Mouse (Mus musculus) A20 (cell line): Measurements from ENCODE around the gene Slfn3.
"Not testable (repeated sequence)": the region's sequence is repeated elsewhere in the genome, so short reads cannot be mapped to it uniquely, and the experiment has no call there.

Source experiments
- DNase-seq: peaks from one replicate; pipeline ENCODE4 v3.0.0-alpha.2; 2011; ENCODE audit warnings: low read depth, low spot score

Gene Slfn3

DNA sequence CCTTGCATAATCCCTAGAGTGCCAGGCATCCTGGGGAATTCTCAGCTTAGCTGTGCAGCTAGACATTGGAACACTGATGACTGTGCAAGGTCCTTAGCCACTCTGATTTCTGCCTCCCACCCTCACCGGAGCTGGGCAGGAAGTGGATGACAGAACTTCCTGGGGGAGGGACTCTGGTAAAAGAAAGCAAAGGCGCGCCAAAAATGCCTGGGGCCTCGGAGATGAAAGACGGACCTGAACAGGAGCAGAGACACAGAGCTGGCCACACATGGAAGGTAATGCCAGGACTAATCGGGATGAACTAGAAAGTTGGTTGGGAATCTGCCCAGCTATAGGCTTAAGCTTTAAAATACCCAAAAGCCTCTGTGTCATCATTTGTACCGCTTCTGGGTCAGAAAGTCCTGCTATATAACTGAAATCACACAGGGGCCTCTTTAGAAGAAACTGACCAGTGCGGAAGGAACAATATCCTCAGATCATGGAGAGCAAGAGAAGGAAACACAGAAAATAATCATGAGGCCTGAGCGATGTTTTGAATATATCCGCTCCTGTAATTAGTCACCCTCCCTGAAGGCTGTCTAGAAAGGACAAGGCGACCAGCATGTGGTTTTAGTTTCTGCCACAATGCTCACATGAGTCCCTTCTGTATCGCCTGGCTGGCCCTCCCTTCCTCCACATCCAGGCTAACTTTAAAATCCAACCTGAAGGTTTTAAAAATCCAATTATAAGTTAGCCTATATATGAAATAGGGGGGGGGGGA lies at the start of gene Slfn3:
Gene Slfn3, plus strand, starts transcription at position 197 of the 760 bp plus-strand sequence.
- DNase-seq, result peak; percentile 81

DNA sequence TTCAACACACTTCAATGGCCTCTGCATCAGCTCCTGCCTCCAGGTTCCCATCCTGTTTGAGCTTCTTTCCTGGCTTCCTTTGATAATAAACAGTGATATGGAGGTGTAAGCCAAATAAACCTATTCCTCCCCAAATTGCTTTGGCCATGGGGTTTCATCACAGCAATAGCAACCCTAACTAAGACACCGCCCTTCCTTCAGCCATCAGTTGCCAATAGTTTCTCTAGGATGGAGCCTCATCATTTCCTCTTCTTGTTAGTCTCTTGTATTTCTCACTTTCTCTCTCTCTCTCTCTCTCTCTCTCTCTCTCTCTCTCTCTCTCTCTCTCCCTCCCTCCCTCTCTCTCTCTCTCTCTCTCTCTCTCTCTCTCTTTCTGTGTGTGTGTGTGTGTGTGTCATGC lies 42.2 kb upstream of the Slfn3 start:
- not testable (repeated sequence) for DNase-seq

DNA sequence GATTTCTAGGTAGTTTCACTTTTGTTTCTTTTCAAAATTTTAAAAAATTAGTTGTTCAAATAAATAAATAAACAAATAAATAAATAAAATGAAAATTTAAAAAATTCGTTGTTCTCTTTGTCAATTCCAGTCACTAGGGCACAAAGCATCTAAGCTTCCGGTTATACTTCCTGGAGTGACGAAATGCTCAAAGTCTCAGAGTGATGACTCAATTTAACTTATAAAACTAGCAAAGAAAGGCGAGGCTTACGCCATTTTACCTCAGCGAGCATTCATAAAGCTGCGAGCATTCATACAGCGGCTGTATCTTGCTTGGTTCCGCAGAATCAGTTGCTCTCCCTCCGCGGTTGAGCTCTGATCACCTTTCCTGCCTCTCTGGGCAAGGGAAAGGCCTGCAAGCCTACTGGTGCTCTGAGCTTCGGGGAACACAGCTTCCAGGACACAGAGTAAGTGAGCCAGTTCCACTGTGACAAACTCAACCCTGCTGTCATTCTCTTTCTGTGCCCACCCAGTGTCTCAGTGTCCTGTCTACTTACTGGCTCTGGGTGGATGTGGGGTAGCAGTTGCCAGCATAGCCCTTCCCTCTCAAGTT lies 16.1 kb upstream of the Slfn3 start, which contains the start of gene Slfn4:
Gene Slfn4, plus strand, starts transcription at position 239 of the 592 bp plus-strand sequence.
- no peak for DNase-seq

DNA sequence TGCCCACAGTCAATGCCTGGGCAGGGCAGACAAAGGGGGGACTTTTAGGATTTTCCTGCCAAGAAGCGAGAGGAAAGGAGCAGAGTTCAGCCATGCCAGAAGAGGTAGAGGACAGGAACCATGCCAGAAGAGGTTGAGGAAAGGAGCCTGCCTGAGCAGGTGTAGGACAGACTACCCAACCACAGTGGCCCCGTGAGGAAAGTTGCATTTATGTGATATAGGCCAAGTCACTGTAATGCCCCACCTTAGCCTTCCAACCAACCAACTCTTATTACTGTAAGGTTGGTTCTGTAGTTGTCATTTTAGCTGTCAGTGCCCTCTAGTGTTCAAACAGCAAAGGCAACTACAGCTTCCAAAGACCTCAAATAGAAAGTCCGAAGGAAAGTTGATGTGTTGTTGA lies 871 bp downstream of the Slfn3 start:
- peak; percentile 80 for DNase-seq

DNA sequence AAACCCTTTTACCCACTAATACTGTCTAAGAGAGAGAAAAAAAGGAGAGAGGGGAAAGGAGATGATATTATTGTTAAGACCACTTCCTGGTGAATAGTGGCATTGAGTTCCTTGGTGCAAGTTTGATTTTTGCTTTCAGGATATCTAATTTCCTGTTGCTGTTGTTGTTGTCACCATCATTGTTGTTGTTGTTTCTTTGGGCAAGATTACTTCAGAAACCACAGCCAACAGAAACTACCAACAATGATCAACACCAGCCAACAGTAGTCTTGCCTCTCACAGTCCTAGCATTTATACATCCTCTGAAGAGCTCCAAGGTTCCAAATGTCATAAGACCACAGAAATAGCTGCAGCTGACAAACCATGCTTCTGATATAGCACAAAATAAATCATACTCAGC lies 13.9 kb downstream of the Slfn3 start:
- DNase-seq, result no peak

DNA sequence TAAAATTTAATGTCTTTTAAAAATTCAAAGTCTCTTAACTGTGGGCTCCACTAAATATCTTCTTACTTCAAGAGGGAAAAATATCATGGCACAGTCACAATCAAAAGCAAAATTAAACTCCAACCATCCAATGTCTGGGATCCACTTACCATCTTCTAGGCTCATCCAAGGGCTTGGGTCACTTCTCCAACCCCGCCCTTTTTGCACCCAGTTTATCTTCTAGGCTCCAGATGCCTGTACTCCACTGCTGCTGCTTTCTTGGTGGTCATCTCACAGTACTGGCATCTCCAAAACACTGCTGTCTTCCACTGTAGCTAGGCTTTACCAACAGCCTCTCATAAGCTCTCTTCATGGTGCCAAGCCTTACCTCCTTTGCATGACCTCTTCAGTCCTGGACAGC lies 25.0 kb downstream of the Slfn3 start:
- DNase-seq, result no peak

DNA sequence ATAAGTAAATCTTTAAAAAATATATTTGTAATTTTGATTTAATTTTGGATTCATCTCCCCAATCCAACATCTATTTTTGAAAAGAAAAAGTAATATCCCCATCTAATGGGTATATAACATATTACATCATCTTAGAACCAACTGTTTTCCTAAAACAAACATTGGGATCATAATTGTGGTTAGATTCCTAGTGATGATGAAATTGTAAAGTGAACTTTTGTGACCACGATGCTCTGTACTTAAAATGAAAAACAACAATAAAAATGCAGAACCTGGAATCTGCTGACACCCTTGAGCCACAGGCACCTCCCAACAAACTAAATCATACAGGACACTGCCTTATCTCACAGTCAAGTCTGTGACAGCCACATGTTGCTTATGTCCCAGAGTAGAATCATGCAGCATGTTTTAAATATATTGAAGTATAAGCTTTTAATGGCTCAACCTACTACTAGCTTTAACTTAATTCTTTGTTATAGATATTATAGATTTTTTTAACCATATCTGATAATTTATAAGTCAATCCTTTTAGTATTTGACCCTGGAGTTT lies 30.3 kb downstream of the Slfn3 start:
- no peak for DNase-seq

DNA sequence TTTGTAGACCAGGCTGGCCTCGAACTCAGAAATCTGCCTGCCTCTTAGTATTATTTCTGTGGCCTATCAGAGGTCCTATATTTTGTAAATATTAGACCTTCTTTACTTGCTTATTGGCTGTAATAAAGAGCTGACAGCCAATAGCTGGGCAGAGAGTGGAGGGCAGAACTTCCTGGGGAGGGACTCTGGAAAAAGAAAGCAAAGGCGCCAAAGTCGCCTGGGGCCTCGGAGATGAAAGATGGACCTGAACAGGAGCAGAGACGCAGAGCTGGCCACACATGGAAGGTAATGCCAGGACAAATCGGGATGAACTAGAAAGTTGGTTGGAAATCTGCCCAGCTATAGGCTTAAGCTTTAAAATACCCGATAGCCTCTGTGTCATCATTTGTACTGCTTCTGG lies 32.2 kb downstream of the Slfn3 start:
- DNase-seq, result peak; percentile 89

DNA sequence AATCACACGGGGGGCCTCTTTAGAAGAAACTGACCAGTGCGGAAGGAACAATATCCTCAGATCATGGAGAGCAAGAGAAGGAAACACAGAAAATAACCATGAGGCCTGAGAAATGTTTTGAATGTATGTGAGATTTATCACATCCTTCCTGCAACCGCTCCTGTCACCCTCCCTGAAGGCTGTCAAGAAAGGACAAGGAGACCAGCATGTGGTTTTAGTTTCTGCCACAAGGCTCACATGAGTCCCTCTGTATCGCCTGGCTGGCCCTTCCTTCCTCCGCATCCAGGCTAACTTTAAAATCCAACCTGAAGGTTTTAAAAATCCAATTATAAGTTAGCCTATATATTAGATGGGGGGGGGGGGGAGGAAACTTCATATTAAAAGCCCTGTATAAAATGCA lies 32.7 kb downstream of the Slfn3 start:
- not testable (repeated sequence) for DNase-seq

DNA sequence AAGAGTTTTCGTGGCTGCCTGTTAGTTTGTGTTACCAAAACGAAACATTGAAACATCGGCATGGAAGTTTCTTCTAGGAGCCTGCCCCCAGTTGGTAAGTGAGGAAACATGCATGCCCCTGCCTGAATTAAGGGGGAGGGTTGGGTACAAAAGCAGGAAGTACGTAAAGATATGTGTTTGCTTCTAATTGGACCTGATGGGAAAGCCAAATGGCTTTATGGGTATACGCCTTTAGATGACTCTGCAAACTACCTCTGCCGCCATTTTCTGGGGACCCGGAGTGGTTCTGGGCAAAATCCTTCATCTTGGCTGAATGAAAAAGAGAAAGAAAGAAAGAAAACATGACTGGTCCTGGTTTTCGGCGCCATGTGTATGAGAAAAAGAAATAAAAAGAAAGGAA lies 33.1 kb downstream of the Slfn3 start:
- DNase-seq, result peak; percentile 90

DNA sequence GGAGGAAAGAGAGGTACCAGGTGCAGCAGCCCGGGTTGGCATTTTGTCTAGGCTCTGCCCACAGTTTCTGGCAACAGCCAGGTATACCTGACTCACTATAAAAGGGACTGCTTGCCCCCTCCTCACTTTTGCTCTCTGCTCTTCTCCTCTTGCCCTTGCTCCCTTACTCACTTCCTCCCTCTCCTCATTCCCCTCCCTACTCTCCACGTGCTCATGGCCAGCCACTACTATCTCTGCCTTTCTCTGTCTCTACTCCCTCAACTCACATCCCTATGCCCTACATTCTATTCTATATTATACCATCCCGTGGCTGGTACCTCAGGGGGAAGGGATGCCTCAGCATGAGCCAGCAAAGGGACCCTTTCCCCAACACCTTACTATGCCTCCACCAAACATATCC lies 33.6 kb downstream of the Slfn3 start:
- no peak for DNase-seq

DNA sequence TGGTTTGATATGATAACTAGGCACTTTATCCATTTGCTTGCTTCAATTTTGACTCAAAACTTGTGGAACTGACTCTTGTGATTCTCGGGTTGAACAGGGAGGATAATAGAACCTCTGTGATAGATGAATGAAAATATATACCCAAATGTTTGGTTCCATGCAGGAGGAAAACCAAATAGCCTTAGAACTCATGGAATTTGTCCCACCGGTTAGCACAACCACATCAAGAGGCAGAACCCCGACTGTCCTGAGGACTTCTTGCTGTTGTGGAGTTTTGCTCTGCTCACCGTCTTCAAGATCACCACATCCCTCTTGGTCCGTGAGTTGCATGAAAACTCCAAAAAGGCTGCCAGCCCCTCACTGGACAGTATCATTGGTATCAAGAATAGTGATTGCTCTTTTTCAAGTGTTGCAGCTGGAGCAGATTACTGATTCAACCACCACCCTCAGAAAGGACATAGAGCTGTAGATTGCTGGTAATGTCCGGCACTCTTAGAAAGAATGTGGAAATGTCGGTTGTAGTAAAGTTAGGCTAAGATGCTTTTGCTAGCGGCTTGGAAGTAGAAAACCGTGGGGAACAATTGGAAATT lies 34.3 kb downstream of the Slfn3 start:
- DNase-seq, result no peak

DNA sequence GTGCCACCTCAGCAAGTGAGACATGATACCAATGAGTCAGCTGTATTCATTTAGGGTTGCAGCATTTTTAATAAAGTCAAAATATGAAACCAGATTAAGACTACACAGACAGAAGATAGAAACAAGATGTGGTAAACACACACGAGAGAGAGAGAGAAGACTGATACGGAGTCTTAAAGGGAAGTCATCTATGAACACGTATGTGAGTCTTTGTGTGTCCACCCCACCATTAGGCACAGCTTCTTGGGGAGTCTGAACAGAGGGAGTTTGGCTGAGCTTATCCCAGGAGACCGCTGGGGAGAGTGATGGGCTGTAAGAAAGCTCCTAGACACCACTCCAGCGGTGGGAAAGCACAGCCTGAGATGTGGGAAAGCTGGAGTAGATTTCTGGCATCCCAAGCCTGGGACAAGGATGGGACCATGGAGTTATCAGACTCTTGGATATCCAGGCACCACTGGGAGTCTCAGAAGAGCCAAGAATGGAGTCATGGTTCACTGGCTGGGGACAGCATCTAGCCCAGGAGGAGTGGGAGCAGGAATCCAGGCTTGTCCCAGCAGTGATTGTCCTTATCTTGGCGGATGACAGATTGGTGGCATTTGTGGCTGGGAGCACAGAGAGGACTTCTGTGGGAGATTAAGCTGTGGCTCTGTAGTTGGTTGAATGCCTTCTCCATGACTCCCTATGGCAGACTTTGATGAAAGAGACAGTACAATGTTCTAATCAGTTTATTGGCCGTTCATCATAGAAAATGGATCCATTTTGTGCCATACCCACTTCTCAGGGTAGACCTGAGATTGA lies 37.0 kb downstream of the Slfn3 start:
- DNase-seq, result no peak

DNA sequence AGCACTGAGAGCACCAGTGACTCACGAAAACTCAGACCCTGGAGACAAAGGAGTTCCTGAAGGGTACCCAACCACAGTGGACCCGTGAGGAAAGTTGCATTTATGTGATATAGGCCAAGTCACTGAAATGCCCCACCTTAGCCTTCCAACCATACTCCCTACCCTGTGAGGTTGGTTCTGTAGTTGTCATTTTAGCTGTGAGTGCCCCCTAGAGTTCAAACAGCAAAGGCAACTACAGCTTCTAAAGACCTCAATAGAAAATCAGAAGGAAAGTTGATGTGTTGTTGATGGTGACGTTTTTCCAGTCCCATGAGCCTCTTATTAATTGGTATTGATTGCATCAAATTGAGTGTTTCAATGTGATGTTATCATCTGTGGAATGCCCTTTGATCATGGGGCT lies 39.8 kb downstream of the Slfn3 start:
- DNase-seq, result peak; percentile 57

DNA sequence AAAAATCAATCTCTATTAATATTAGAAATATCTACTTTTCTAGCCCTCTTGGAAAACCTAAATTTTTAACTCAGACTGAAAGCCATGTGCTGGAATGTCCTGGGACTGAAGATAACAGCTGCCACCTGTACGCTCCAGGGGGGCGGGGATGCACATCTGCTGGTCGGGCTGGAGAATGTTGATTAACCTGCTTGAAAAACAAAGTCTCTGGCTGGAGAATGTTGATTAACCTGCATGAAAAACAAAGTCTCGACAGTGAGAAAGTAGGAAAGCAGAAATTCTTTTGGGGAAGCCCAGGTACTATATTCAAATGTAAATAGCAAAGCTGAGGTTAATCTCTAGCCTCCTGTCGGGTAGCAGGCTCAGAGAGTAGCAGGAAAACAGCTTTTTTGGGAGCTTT lies 42.5 kb downstream of the Slfn3 start:
- DNase-seq, result not testable (repeated sequence)

DNA sequence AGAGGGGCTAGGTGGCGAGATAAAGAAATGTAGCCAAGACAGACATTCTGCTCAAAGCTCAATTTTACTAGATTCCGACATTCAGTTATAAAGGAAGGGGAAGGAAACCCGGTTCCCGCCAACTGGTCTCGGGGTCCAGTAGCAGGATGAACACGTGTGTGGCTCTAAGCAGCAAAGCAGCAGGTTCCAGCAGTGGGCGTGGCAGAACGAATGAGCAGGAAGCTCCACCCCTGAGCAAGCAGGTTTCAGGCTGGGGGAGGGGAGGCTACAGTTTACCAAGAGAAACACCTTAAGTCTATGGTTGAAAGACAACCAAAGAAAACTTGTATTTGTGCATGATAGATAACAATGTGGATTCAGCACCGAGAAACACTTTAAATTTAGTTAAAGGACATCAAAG lies 46.3 kb downstream of the Slfn3 start:
- DNase-seq, result not testable (repeated sequence)

DNA sequence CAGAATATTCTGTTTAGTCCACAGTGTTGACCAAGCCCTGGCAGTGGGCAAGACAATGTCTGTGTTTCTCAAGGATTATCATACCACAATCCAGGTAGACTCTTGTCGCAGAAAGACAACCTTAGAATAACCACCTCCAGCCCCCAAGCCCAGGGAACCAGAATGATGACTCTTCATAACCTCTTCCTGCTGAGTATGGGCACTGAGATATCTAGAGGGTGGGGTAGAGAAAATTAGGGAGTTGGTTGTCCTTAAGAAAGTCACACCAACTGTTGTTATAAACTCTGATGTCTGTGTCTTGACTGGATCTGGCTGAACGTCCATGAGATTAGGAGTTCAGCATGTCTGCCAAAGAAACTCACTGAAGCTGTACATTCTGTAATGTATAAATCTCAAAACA lies 47.3 kb downstream of the Slfn3 start:
- no peak for DNase-seq

DNA sequence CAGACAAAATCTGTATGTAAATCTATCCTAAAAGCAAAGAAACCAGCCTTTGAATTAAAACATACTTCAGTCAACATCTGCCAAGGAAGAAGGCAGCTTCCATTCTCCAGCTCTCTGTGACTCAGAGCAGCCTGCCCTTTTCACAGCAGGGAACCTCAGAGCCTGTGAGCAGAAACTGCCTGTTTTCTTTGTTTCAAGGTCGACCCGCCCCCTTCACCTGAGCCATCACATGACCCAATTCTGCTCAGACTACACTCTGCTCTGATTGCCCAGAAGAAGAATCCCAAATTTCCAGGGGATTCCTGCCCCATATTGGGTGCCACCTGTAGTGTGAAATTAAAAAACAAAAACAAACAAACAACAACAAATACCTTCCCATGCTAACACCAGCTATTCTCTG lies 48.7 kb downstream of the Slfn3 start:
- no peak for DNase-seq

DNA sequence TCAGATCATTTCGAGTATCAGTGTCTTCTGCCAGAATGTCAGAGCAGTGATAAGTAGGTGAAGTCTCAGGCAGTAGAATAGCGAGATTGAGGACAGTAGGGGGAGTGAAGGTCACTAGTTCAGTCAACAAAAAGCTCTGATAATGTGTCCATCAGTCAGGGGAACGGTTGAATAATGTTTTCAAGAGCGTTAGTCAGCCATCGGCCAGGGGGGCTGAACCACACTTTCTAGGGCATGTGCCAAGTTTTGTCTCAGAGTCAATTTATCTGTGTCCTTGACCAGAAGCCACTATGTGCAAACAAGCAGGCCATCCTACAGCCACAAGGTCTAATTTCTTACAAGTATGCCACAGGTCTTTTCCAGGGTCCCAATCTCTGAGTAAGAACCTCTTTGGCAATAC lies 66.1 kb downstream of the Slfn3 start:
- not testable (repeated sequence) for DNase-seq

DNA sequence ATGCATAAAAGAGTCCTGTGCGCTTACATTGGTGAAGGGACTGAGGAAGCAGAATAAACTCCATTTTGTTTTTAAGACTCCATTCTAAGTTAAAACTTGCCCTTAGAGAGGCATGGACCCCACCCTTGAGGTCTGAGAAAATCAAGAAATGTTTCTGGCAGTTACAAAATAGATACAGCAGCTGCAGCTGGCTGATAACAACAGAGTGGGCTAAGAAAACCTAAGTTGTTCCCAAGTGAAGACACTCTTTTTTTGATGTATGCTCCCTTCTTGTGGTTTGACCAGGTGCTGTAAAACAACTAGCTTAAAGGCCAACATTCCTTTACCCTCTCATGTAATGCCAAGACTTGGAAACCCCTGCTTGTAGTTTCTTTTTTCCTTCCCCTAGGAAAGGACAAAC lies 71.5 kb downstream of the Slfn3 start:
- no peak for DNase-seq

DNA sequence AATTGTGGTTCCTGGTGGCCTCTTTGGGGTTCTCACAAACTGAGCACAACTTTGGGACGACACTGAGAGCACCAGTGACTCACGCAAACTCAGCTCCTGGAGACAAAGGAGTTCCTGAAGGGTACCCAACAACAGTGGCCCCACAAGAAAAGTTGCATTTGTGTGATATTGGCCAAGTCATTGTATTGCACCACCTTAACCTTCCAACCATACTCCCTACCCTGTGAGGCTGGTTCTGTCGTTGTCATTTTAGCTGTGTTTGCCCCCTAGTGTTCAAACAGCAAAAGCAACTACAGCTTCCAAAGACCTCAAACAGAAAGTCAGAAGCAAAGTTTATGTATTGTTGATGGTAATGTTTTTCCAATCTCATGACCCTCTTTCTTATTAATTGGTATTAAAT lies 72.0 kb downstream of the Slfn3 start:
- peak; percentile 56 for DNase-seq
